Mouse (Mus musculus) embryonic fibroblast, embryonic 13.5 days (primary cell): ENCODE measurements at regions not wholly inside any gene's neighbourhood (a gene's known extent, or its start where the extent isn't known, plus 50 kb on each side); places are given as distances from the start of the nearest gene placed in this dataset.

Source experiments
- H3K27ac ChIP-seq: 2 replicates; pipeline ENCODE4 v1.5.1; 2012; ENCODE audit warnings: low read length, control low read depth, inconsistent platforms; ENCODE audit not compliant: insufficient read depth
- H3K4me1 ChIP-seq: 2 replicates; pipeline ENCODE4 v1.6.1; 2011; ENCODE audit warnings: low read length; ENCODE audit not compliant: control insufficient read depth, insufficient read depth
- H3K4me3 ChIP-seq: 2 replicates; pipeline ENCODE4 v1.5.1; 2011; ENCODE audit warnings: mild to moderate bottlenecking, control low read depth, low read length; ENCODE audit not compliant: insufficient read depth
- CTCF ChIP-seq: IDR thresholded peaks from 2 replicates; pipeline ENCODE4 v1.5.1; 2011; ENCODE audit warnings: mild to moderate bottlenecking, control low read depth, low read length, moderate library complexity, borderline replicate concordance; ENCODE audit not compliant: insufficient read depth
- POLR2A ChIP-seq: IDR thresholded peaks from 2 replicates; pipeline ENCODE4 v1.6.1; 2011; ENCODE audit warnings: low read depth, mild to moderate bottlenecking, control low read depth, low read length, moderate library complexity

DNA sequence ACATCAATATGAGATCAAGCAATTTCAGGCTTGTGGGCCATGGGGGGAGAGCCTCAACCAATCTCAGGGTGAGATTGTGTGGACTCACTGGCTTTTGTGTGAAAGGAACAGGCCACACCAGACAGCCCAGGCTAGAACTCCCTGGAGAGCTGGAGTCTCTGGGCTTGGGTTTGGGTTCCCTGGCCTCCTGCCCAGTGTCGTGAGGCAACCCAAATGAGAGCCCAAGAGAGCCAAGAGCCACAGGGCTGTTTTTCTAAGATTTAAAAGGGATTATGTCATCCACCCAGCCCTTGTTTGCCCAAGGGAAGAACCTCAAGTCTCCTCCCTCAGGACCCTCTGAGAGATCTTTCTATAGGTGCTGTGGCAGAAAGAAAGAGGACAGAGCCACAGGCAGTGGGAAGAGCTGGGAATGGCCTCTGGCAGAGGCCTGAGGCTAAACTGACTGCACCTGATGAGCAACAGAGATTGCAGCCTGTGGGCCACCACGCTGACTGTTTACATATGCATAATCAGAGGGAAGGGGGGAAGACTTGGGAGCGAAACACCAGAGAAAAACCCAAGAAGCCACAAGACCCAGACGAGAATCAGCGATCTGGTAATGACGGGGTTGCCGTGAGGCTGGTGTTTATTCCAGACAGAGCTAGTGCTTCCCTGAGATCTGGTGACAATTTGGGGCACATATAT, 92.1 kb downstream of the Bcl2l11 start:
- no peak overlapping the region for H3K27ac ChIP-seq
- peaks cover 7% of the 10 kb centered on the region for H3K4me1 ChIP-seq
- no peak overlapping the region for H3K4me3 ChIP-seq
- TF ChIP-seq POLR2A = no peak
- TF ChIP-seq CTCF = no peak

DNA sequence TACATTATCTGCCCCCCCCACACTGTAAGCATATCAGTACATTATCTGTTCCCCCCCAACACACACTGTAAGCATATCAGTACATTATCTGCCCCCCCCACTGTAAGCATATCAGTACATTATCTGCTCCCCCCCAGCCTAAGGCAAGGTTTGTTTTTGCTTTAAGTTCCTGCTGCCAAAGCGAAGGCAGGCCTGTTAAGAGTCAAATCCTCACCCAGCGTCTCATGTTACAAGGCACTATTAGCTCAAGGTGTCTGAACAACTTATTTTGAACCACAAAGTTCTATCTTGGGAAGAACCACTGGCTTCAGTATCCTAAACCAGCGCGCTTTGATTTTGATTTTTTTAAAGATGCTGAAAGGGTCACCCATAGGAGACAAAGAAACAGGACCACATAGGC, 93.1 kb downstream of the Bcl2l11 start:
- Histone ChIP-seq H3K27ac (no peak overlapping the region), H3K4me1 (peaks cover 7% of the 10 kb centered on the region), H3K4me3 (no peak overlapping the region)
- TF ChIP-seq CTCF = no peak
- TF ChIP-seq POLR2A = no peak

DNA sequence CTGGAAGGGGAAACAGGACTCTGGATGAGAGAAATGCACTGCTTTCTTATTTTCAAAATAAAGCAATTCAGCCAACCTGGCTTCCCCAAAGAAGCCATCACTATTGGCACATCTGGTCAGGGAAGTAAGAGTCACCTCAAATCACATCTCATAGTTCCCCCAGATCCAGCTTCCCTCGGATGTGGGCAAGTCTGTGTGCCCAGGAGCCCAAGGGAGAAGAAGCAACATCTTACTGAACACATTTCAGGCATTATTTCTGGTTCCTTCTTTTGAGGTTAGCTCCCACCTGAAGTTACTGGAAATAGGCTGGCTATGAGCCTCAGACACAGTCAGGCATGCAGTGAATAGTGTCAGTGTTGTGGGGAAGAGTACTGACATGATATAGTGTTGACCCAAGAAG, 95.2 kb downstream of the Bcl2l11 start:
- no peak for TF ChIP-seq CTCF

DNA sequence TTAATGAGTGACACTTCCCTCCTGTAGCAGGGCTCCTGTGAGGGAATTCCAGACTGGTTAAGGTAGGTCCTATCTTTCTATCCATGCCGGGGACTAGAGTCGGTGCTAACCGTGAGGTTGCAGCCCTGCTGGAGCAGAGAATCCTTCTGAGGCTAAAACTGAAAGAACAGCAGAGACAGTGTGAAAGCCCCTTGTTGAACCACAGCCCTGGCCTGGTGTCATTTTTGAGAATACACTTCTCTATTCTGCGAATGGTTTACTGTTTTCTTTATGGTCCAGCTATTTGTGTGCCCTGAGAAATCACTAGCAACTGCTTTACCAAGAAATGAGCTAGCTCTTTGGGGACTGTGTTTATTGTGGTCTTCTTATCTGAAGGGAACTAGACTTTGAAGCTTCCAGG, 95.8 kb downstream of the Bcl2l11 start:
- no peak for TF ChIP-seq CTCF
- H3K27ac ChIP-seq = no peak overlapping the region
- H3K4me1 ChIP-seq = peaks cover 7% of the 10 kb centered on the region
- H3K4me3 ChIP-seq = no peak overlapping the region

More for the DNA sequence above, 95.2 kb downstream of the Bcl2l11 start:
- no peak overlapping the region for H3K27ac ChIP-seq
- peaks cover 7% of the 10 kb centered on the region for H3K4me1 ChIP-seq
- H3K4me3 ChIP-seq = no peak overlapping the region

DNA sequence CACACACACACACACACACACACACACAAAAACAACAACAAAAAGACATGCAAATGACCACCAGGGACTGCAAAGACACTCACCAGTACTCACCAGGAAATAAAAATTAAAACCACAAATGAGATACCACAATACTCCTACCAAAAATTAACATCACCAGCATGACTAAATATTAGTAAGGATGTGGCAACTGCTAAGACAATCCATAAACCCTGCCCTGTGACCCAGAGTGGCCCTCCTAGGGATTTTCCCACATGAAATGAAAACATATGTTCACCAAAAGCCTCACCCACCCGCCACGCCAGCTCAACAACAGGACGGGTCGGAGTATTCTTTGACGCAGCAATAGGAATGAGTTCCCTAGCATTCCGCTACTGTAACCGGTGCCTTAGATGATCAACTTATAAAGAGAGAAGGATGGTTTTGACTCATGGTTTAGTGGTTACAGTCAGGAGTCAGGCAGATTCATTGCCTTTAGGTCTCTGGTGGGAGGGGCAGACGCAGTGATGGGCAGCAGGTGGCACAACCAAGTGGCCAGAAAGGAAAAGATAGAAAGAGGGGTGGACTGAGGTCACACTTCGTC, 100.7 kb downstream of the Bcl2l11 start:
- no peak overlapping the region for H3K4me3 ChIP-seq
- H3K27ac ChIP-seq = no peak overlapping the region
- peaks cover 10% of the 10 kb centered on the region for H3K4me1 ChIP-seq
- TF ChIP-seq POLR2A = no peak
- no peak for TF ChIP-seq CTCF

DNA sequence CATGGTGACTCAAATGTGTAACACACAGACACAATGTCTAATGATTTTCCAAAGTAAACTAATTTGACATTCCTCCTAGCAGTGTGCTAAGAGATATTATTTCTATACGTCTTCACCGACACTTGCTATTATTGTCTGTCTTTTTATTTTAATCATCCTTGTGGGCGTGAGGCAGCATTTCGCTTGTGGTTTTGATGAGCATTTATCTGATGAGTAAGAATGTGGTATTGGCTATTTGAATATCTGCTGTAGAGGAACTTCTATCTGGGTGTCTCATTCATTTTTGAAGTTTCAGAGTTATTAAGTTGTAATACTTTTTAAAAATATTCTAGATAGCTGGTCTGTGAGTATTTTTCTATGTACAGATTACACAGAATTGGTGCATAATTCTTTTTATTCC, 103.9 kb downstream of the Bcl2l11 start:
- H3K4me1 ChIP-seq = peaks cover 10% of the 10 kb centered on the region
- TF ChIP-seq CTCF = no peak
- no peak for TF ChIP-seq POLR2A
- no peak overlapping the region for H3K4me3 ChIP-seq
- H3K27ac ChIP-seq = no peak overlapping the region

DNA sequence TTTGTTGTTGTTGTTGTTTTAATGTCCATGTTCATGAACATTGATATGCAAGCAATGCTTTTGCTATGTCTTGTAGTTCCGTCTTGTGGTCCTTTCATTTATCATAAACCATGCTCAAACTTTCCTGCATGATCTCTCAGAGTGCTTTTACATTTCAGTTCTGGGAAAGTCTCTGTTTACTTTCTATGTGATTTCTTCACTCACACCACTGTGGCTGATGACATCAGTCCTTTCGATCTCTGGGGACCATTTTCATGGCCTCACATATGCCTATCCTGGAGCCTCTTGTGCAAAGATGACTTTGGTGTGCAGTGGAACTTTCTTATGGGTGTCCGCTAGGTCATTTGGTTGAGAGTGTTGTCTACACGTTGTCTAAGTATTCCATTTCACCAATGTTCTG, 105.1 kb downstream of the Bcl2l11 start:
- Histone ChIP-seq H3K4me3 (no peak overlapping the region), H3K27ac (no peak overlapping the region), H3K4me1 (peaks cover 10% of the 10 kb centered on the region)
- TF ChIP-seq CTCF = no peak
- no peak for TF ChIP-seq POLR2A

DNA sequence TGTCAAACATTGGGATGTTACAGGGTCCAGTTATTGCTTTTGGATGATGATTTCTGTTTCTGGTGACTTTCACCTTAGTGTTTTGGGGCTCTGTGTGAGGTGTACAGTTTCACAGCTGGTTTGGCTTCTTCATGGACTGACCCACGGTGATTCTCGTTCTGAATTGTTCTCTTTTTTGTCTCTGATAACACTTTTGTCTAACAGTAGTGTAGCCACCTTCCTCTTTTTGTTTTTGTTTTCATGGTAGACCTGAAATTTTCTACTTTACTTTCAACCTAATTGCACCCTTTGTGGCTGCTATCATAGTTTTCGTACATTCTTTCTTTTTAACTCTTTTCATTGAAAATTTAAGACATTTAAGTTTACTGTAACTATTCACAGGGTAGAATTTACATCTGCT, 105.5 kb downstream of the Bcl2l11 start:
- no peak for TF ChIP-seq CTCF
- no peak for TF ChIP-seq POLR2A
- no peak overlapping the region for H3K27ac ChIP-seq
- no peak overlapping the region for H3K4me3 ChIP-seq
- H3K4me1 ChIP-seq = peaks cover 10% of the 10 kb centered on the region

DNA sequence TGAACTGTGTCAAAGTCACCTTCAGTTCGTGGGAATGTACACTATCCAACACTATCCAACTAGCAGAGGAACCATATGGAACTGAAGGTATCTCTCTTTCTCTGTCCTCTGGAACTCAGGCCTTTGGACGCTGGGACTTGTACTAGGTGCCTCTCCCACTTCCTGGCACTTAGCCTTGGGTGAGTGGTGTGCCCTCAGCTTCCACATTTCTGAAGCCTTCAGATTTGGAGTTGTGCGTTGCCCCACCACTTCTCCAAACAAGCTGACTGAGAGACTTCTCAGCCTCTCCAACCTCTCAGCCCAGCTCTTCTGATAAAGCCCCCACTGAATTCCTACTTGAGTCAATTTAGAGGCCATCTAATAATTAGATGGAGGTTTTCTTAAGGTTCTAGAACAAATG, 106.2 kb downstream of the Bcl2l11 start:
- Histone ChIP-seq H3K27ac (no peak overlapping the region), H3K4me3 (no peak overlapping the region), H3K4me1 (peaks cover 10% of the 10 kb centered on the region)
- TF ChIP-seq CTCF = no peak
- TF ChIP-seq POLR2A = no peak

DNA sequence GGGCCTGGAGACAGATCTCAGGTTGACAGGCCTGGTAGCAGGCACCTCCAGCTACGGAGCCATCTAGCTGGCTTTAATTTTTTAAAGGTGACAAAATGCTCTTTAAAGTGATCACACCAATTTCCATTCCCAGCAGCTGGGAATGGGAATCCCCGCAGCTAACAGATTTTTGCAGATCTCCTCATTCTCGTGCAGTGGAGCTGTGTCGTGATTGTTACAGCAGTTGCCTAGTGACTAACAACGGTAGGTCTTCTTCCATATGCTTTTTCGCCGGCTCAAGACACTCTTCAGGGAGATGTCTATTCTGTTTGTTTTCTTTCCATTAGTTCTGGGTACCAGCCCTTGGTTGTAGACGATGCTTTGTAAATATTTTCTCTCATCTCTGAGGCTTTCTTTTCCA, 109.3 kb downstream of the Bcl2l11 start:
- Histone ChIP-seq H3K4me1 (peaks cover 10% of the 10 kb centered on the region), H3K4me3 (no peak overlapping the region), H3K27ac (no peak overlapping the region)
- TF ChIP-seq CTCF = no peak
- no peak for TF ChIP-seq POLR2A

DNA sequence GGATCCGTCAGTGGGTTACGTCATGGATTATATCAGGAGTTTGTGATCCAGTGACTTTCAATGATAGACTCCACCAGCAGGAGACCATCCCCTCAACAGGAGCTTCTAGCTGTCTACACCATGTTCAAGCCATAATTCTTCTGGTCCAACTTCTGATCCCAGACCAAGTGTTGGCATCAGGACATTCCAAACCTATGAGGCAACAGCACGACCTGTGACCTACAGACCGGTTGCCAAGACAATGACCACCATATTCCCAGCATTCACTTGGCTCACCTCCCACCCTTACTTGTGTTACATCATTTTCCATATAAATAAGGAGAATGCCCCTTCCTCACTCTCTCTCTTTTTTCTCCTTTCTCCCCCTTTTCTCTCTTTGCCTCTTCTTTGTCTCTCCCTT, 113.6 kb downstream of the Bcl2l11 start:
- TF ChIP-seq CTCF (no peak), POLR2A (no peak)

More for the DNA sequence above, 113.6 kb downstream of the Bcl2l11 start:
- Histone ChIP-seq H3K27ac (no peak overlapping the region), H3K4me3 (no peak overlapping the region), H3K4me1 (peaks cover 12% of the 10 kb centered on the region; the same call in 1 of the 2 replicates)
